Mouse (Mus musculus) heart, embryonic 14.5 days (tissue): ENCODE measurements around the gene Ppfibp2. TPM values are rescaled to one million over a fixed set of nuclear protein-coding genes. Genes with fewer than 3 reads are reported as not detected.

ENCODE experiments used
- ATAC-seq: fragments of 200-750 bp; cut with Nextera tagmentation; 2 replicates; pipeline ENCODE4 v1.8.0; 2017; ENCODE audit warnings: low read depth, moderate TSS enrichment; ENCODE audit not compliant: insufficient number of reproducible peaks, insufficient read depth, low FRiP score
- H3K27ac ChIP-seq, 2 experiments: fragments of 200-500 bp in 1 of 2; fragments of 300-500 bp in 1 of 2; sonication (generic) in 1 of 2; replicated peaks in 1 of 2; 2 replicates each; pipeline ENCODE4 v1.5.1; 2012 to 2014; ENCODE audit warnings: low read depth in 2 of 2, low read length in 2 of 2, control low read depth in 1 of 2, mild to moderate bottlenecking in 1 of 2, mixed read lengths in 1 of 2; ENCODE audit not compliant: control insufficient read depth in 1 of 2, insufficient read depth in 1 of 2
- H3K27me3 ChIP-seq: fragments of 300-500 bp; sonication (generic); 2 replicates; pipeline ENCODE4 v1.6.1; 2014; ENCODE audit warnings: mild to moderate bottlenecking, low read length, control low read depth; ENCODE audit not compliant: control insufficient read depth, insufficient read depth
- H3K36me3 ChIP-seq: fragments of 300-500 bp; sonication (generic); 2 replicates; pipeline ENCODE4 v1.6.1; 2014; ENCODE audit warnings: mild to moderate bottlenecking, control low read depth, low read length, mixed read lengths; ENCODE audit not compliant: control insufficient read depth, insufficient read depth
- H3K4me1 ChIP-seq, 2 experiments: fragments of 200-500 bp in 1 of 2; fragments of 300-500 bp in 1 of 2; sonication (generic) in 1 of 2; 2 replicates each; pipeline ENCODE4 v1.6.1; 2012 to 2014; ENCODE audit warnings: low read length in 2 of 2, control low read depth in 1 of 2, mixed read lengths in 1 of 2; ENCODE audit not compliant: control insufficient read depth in 2 of 2, insufficient read depth in 2 of 2
- H3K4me2 ChIP-seq: fragments of 300-500 bp; sonication (generic); 2 replicates; pipeline ENCODE4 v1.6.1; 2014; ENCODE audit warnings: mild to moderate bottlenecking, low read length
- H3K4me3 ChIP-seq, 2 experiments: fragments of 200-500 bp in 1 of 2; fragments of 300-500 bp in 1 of 2; sonication (generic) in 1 of 2; 2 replicates each; pipeline ENCODE4 v1.5.1; 2012 to 2014; ENCODE audit warnings: low read length in 2 of 2, mild to moderate bottlenecking in 2 of 2, control low read depth in 1 of 2, low read depth in 1 of 2, moderate library complexity in 1 of 2; ENCODE audit not compliant: control insufficient read depth in 1 of 2, insufficient read depth in 1 of 2
- H3K9ac ChIP-seq: fragments of 300-500 bp; sonication (generic); 2 replicates; pipeline ENCODE4 v1.6.1; 2014; ENCODE audit warnings: mild to moderate bottlenecking, low read length
- H3K9me3 ChIP-seq: fragments of 300-500 bp; sonication (generic); 2 replicates; pipeline ENCODE4 v1.6.1; 2016; ENCODE audit warnings: low read length, control low read depth; ENCODE audit not compliant: control insufficient read depth
- WGBS: fragments of 180-500 bp; shearing (Covaris S2); extraction: QIAGEN DNeasy Blood & Tissue Kit; methylation state at CpG from one replicate; pipeline ENCODE4 v1.1.7; 2014; 5-methylcytosine and 5-hydroxymethylcytosine counted together
- polyA plus RNA-seq: library from polyadenylated mRNA; unstranded; fragments of >200 nt; fragmentation: Nextera tagmentation; extraction: Ambion mirVana; gene quantifications from 2 replicates; pipeline ENCODE4 v1.2.1, GENCODE M21; 2014

Ppfibp2 gene
- polyA plus RNA-seq, 1 experiment from 2014 or later, result 7.3 TPM

- no peaks in the 10 kb centered on the region for H3K9me3 ChIP-seq
- H3K27ac ChIP-seq, result no peak overlapping the region
- H3K9ac ChIP-seq, result no peak overlapping the region
- no peak overlapping the region for H3K4me2 ChIP-seq
- no peaks in the 10 kb centered on the region for H3K4me1 ChIP-seq
- 68% methylated on average over 5 of the region's 5 CpGs for WGBS
- no peak for ATAC-seq
- no peaks in the 10 kb centered on the region for H3K27me3 ChIP-seq
- no peak overlapping the region for H3K4me3 ChIP-seq
- no peaks in the 10 kb centered on the region for H3K36me3 ChIP-seq
Observed at GRCm38 (mm10) chr7:107610880-107611279, 15.9 kb downstream of the Ppfibp2 start.

GRCm38 (mm10) chr7:107618028-107618992 lies 23.3 kb downstream of the Ppfibp2 start:
- Histone ChIP-seq H3K36me3 (no peaks in the 10 kb centered on the region), H3K27me3 (no peaks in the 10 kb centered on the region), H3K9me3 (no peaks in the 10 kb centered on the region), H3K9ac (no peak overlapping the region), H3K4me3 (no peak overlapping the region), H3K27ac (no peak overlapping the region), H3K4me1 (no peaks in the 10 kb centered on the region; a peak in 1 of 4 replicates), H3K4me2 (no peak overlapping the region)
- WGBS, result 31% methylated on average over 10 of the region's 11 CpGs
- peak; percentile 54; the same call in 1 of the 2 replicates for ATAC-seq

- Histone ChIP-seq H3K27ac (no peak overlapping the region), H3K4me1 (no peaks in the 10 kb centered on the region; a peak in 1 of 4 replicates), H3K27me3 (no peaks in the 10 kb centered on the region), H3K9ac (no peak overlapping the region), H3K9me3 (no peaks in the 10 kb centered on the region), H3K4me2 (no peak overlapping the region), H3K4me3 (no peak overlapping the region), H3K36me3 (no peaks in the 10 kb centered on the region)
- 54% methylated on average over 4 of the region's 4 CpGs for WGBS
- ATAC-seq, result 0 out of 2 replicates have a peak, but pooled peaks have one; percentile 21
Observed at GRCm38 (mm10) chr7:107619225-107619624, 24.2 kb downstream of the Ppfibp2 start.

- H3K9me3 ChIP-seq, result no peaks in the 10 kb centered on the region
- no peak overlapping the region for H3K4me2 ChIP-seq
- H3K9ac ChIP-seq, result no peak overlapping the region
- 86% methylated on average over 3 of the region's 3 CpGs for WGBS
- H3K4me3 ChIP-seq, result no peak overlapping the region
- no peak for ATAC-seq
- no peak overlapping the region for H3K27ac ChIP-seq
- no peaks in the 10 kb centered on the region for H3K36me3 ChIP-seq
- H3K27me3 ChIP-seq, result no peaks in the 10 kb centered on the region
- H3K4me1 ChIP-seq, result no peaks in the 10 kb centered on the region; a peak in 1 of 4 replicates
Observed at GRCm38 (mm10) chr7:107620137-107620536, 25.1 kb downstream of the Ppfibp2 start.

GRCm38 (mm10) chr7:107624432-107624831 lies 29.4 kb downstream of the Ppfibp2 start:
- H3K36me3 ChIP-seq, result no peaks in the 10 kb centered on the region
- H3K4me3 ChIP-seq, result no peak overlapping the region
- H3K9me3 ChIP-seq, result no peaks in the 10 kb centered on the region
- WGBS, result 44% methylated on average over 3 of the region's 3 CpGs
- H3K4me1 ChIP-seq, result no peaks in the 10 kb centered on the region
- H3K9ac ChIP-seq, result no peak overlapping the region
- H3K4me2 ChIP-seq, result no peak overlapping the region
- ATAC-seq, result no peak
- no peak overlapping the region for H3K27ac ChIP-seq
- no peaks in the 10 kb centered on the region for H3K27me3 ChIP-seq

GRCm38 (mm10) chr7:107625061-107625460 lies 30.1 kb downstream of the Ppfibp2 start, which contains the start of gene 5330417H12Rik:
5330417H12Rik (minus strand) TSS chr7:107625161.
- ATAC-seq, result no peak
- 74% methylated on average over 2 of the region's 2 CpGs for WGBS
- no peaks in the 10 kb centered on the region for H3K27me3 ChIP-seq
- no peak within 1 kb of the TSS for H3K4me2 ChIP-seq
- no peak within 1 kb of the TSS for H3K9ac ChIP-seq
- H3K9me3 ChIP-seq, result no peaks in the 10 kb centered on the region
- no peak within 1 kb of the TSS for H3K4me3 ChIP-seq
- H3K27ac ChIP-seq, result no peak within 1 kb of the TSS
- H3K36me3 ChIP-seq, result no peaks in the 10 kb centered on the region
- no peaks in the 10 kb centered on the region for H3K4me1 ChIP-seq

GRCm38 (mm10) chr7:107625781-107626180 lies 30.8 kb downstream of the Ppfibp2 start:
- Histone ChIP-seq H3K9ac (no peak overlapping the region), H3K4me2 (no peak overlapping the region), H3K27me3 (no peaks in the 10 kb centered on the region), H3K4me3 (no peak overlapping the region), H3K36me3 (no peaks in the 10 kb centered on the region), H3K9me3 (no peaks in the 10 kb centered on the region), H3K27ac (no peak overlapping the region), H3K4me1 (no peaks in the 10 kb centered on the region)
- no peak for ATAC-seq
- 85% methylated on average over 6 of the region's 6 CpGs for WGBS
